Mouse (Mus musculus) hindbrain, embryonic 14.5 days (tissue): ENCODE measurements around the gene D630023F18Rik. TPM values are rescaled to one million over a fixed set of nuclear protein-coding genes. Genes with fewer than 3 reads are reported as not detected.

ENCODE experiments used
- ATAC-seq: fragments of 200-750 bp; cut with Nextera tagmentation; 2 replicates; pipeline ENCODE4 v1.8.0; 2017; ENCODE audit warnings: moderate number of reproducible peaks, mild to moderate bottlenecking, moderate TSS enrichment, moderate library complexity; ENCODE audit not compliant: low FRiP score
- DNase-seq: peaks from one replicate; pipeline ENCODE4 v3.0.0-alpha.2; 2015; ENCODE audit warnings: low spot score
- H3K27ac ChIP-seq: fragments of 300-500 bp; sonication (generic); 2 replicates; pipeline ENCODE4 v1.5.1; 2014; ENCODE audit warnings: mild to moderate bottlenecking, moderate library complexity
- H3K27me3 ChIP-seq: fragments of 300-500 bp; sonication (generic); 2 replicates; pipeline ENCODE4 v1.6.1; 2014; ENCODE audit warnings: mild to moderate bottlenecking, low read length, mixed read lengths; ENCODE audit not compliant: control insufficient read depth, insufficient read depth
- H3K36me3 ChIP-seq: fragments of 300-500 bp; sonication (generic); replicated peaks from 2 replicates; pipeline ENCODE4 v1.6.1; 2014; ENCODE audit not compliant: control insufficient read depth, insufficient read depth
- H3K4me1 ChIP-seq: fragments of 300-500 bp; sonication (generic); replicated peaks from 2 replicates; pipeline ENCODE4 v1.6.1; 2014; ENCODE audit warnings: antibody characterized with exemption, low read length, mixed read lengths; ENCODE audit not compliant: control insufficient read depth, insufficient read depth
- H3K4me2 ChIP-seq: fragments of 300-500 bp; sonication (generic); replicated peaks from 2 replicates; pipeline ENCODE4 v1.6.1; 2014; ENCODE audit warnings: mild to moderate bottlenecking, moderate library complexity
- H3K4me3 ChIP-seq: fragments of 300-500 bp; sonication (generic); replicated peaks from 2 replicates; pipeline ENCODE4 v1.5.1; 2014; ENCODE audit warnings: mild to moderate bottlenecking, low read length
- H3K9ac ChIP-seq: fragments of 300-500 bp; sonication (generic); 2 replicates; pipeline ENCODE4 v1.6.1; 2014
- H3K9me3 ChIP-seq: fragments of 300-500 bp; sonication (generic); 2 replicates; pipeline ENCODE4 v1.6.1; 2016; ENCODE audit warnings: low read length; ENCODE audit not compliant: control insufficient read depth
- WGBS: fragments of 180-500 bp; shearing (Covaris S2); extraction: QIAGEN DNeasy Blood & Tissue Kit; methylation state at CpG from one replicate; pipeline ENCODE4 v1.1.7; 2014; 5-methylcytosine and 5-hydroxymethylcytosine counted together
- polyA plus RNA-seq: library from polyadenylated mRNA; unstranded; fragments of >200 nt; fragmentation: Nextera tagmentation; extraction: Ambion mirVana; gene quantifications from 2 replicates; pipeline ENCODE4 v1.2.1, GENCODE M21; 2014

The D630023F18Rik gene
- polyA plus RNA-seq, 1 experiment from 2014 or later, result 1.4 TPM

DNA sequence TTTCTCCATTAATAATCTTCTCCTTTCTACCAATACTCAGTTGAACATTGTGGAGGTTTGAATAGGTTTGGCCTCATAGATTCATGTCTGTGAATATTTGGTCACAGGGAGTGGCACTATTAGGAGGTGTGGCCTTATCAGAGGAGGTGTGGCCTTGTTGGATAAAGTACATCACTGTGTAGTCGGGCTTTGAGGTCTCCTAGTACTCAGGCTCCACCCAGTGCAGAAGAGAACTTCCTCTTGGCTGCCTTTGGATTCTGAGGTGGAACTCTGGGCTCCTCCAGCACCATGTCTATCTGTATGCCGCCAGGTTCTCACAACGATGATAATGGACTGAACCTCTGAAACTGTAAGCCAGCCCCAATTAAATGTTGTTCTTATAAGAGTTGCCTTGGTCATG, 26.1 kb downstream of the D630023F18Rik start:
- DNase-seq (no peak), ATAC-seq (no peak)
- Histone ChIP-seq H3K9ac (no peak overlapping the region), H3K36me3 (no peaks in the 10 kb centered on the region), H3K27ac (no peak overlapping the region), H3K4me1 (no peaks in the 10 kb centered on the region), H3K27me3 (no peaks in the 10 kb centered on the region), H3K4me2 (no peak overlapping the region), H3K4me3 (no peak overlapping the region), H3K9me3 (no peaks in the 10 kb centered on the region)
- 91% methylated on average over 3 of the region's 3 CpGs for WGBS

GRCm38 (mm10) chr1:65091566-65091965, 31.4 kb downstream of the D630023F18Rik start:
- Histone ChIP-seq H3K4me3 (no peak overlapping the region), H3K27me3 (no peaks in the 10 kb centered on the region), H3K9ac (no peak overlapping the region), H3K4me1 (no peaks in the 10 kb centered on the region), H3K4me2 (no peak overlapping the region), H3K36me3 (no peaks in the 10 kb centered on the region), H3K9me3 (no peaks in the 10 kb centered on the region), H3K27ac (no peak overlapping the region)
- 89% methylated on average over 3 of the region's 3 CpGs for WGBS
- DNase-seq (no peak), ATAC-seq (no peak)

GRCm38 (mm10) chr1:65090370-65090769, 32.6 kb downstream of the D630023F18Rik start:
- no peak overlapping the region for H3K27ac ChIP-seq
- no peak overlapping the region for H3K9ac ChIP-seq
- no peaks in the 10 kb centered on the region for H3K36me3 ChIP-seq
- H3K9me3 ChIP-seq, result no peaks in the 10 kb centered on the region
- H3K27me3 ChIP-seq, result no peaks in the 10 kb centered on the region
- no peak for DNase-seq
- ATAC-seq, result no peak
- H3K4me1 ChIP-seq, result no peaks in the 10 kb centered on the region
- H3K4me2 ChIP-seq, result no peak overlapping the region
- WGBS, result 84% methylated on average over 2 of the region's 2 CpGs
- no peak overlapping the region for H3K4me3 ChIP-seq

DNA sequence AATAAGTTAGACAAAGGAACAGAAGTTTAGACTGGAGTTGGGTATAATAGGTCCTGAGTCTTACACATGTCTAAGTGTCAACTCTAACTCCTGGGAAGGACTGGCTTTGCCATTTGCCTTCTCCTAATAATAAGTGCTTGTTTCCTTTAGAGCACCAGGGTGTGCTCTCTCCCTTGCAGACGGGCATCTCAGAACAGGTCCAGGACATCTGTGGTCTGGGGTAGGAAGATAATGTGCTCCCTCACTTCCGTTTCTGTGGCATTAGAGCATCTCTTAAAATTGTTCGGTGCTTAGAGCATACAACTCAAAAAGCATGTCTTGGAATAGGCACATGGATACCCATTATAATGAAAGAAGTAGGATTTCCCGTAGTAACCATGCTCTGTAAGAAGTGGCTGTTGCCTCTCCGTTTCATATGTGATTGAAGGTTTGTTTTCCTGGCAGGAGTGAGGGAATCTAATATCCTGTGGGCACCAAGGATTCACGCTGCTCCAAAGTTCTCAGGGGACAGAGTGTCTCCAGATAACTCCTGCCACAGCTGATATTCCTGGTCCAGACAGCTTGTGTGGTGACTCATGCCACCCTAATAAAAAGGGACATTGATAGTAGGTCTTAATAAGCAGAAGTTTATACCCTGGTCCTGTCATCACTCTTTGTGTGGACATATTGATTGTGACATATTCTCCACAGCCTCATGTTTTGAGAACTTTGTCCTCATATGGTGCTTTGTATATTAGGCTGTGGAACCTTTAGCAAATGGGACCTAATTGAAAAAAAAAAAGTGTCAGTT, 34.3 kb downstream of the D630023F18Rik start:
- Histone ChIP-seq H3K27ac (no peak overlapping the region), H3K4me3 (no peak overlapping the region), H3K4me1 (no peaks in the 10 kb centered on the region), H3K9me3 (no peaks in the 10 kb centered on the region), H3K27me3 (no peaks in the 10 kb centered on the region), H3K9ac (no peak overlapping the region), H3K4me2 (no peak overlapping the region), H3K36me3 (no peaks in the 10 kb centered on the region)
- WGBS, result 80% methylated on average over 6 of the region's 6 CpGs
- no peak for DNase-seq
- ATAC-seq, result no peak

DNA sequence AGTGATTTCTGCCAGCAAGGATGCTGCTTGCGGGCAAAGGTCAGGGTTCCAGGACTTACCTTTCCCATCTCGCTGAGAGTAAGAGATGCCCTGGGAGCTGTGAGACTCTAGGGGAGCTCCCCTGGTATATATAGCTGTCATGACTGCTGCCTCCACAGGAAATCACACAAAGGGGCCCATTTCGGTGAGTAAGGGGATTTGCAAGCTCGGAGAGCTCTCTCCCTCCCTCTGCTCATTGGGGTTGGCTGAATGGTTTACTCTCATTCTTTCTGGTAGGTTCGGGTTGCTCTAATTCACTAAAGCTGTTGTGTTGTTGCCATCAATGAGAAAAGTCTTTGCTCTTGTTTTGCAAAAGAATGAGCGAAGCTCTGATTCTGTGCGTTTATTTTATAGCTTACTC, 40.8 kb downstream of the D630023F18Rik start, which contains the start of gene Crygb:
Crygb (minus strand) TSS at position 101 of the 400 bp plus-strand sequence.
- no peaks in the 10 kb centered on the region for H3K36me3 ChIP-seq
- no peak for ATAC-seq
- DNase-seq, result no peak
- no peaks in the 10 kb centered on the region for H3K27me3 ChIP-seq
- H3K4me2 ChIP-seq, result no peak within 1 kb of the TSS
- H3K4me1 ChIP-seq, result no peaks in the 10 kb centered on the region
- H3K4me3 ChIP-seq, result no peak within 1 kb of the TSS
- H3K9ac ChIP-seq, result 0 out of 2 replicates have a peak within 1 kb of the TSS, but pooled peaks have one; percentile 8
- H3K27ac ChIP-seq, result no peak within 1 kb of the TSS
- 34% methylated on average over 7 of the region's 7 CpGs for WGBS
- no peaks in the 10 kb centered on the region for H3K9me3 ChIP-seq

DNA sequence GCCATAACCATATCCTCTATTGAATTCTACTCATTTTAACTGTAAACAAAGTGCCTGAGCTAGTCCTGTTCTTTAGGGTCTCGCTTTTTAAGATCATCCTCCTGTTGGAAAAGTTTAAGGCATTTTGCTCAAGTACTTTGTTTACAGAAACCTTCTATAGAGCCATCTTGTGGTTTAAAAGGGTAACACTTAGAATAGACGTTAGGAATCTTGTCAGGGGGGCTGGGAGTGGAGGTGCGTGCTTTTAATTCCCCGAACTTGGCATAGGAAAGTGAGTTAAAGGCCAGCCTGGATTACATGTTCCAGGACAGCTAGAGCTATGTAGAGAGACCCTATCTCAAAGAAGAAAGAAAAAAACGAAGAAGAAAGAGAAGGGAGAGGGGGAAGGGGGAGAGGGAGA, 47.4 kb downstream of the D630023F18Rik start:
- no peak overlapping the region for H3K27ac ChIP-seq
- no peak overlapping the region for H3K4me3 ChIP-seq
- no peaks in the 10 kb centered on the region for H3K27me3 ChIP-seq
- H3K9me3 ChIP-seq, result no peaks in the 10 kb centered on the region
- 21% methylated on average over 5 of the region's 5 CpGs for WGBS
- H3K4me1 ChIP-seq, result no peaks in the 10 kb centered on the region
- no peaks in the 10 kb centered on the region for H3K36me3 ChIP-seq
- peak; percentile 40 for DNase-seq
- no peak for ATAC-seq
- H3K9ac ChIP-seq, result no peak overlapping the region
- no peak overlapping the region for H3K4me2 ChIP-seq

- Histone ChIP-seq H3K27me3 (no peaks in the 10 kb centered on the region), H3K27ac (no peak within 1 kb of the TSS), H3K4me1 (no peaks in the 10 kb centered on the region), H3K9me3 (no peaks in the 10 kb centered on the region), H3K36me3 (no peaks in the 10 kb centered on the region), H3K4me3 (no peak within 1 kb of the TSS), H3K9ac (no peak within 1 kb of the TSS), H3K4me2 (no peak within 1 kb of the TSS)
- DNase-seq (no peak), ATAC-seq (no peak)
- 64% methylated on average over 6 of the region's 6 CpGs for WGBS
Observed at GRCm38 (mm10) chr1:65073589-65073988, 49.4 kb downstream of the D630023F18Rik start, which contains the start of gene Crygc. Gene Crygc, minus strand, starts transcription at chr1:65073689.

DNA sequence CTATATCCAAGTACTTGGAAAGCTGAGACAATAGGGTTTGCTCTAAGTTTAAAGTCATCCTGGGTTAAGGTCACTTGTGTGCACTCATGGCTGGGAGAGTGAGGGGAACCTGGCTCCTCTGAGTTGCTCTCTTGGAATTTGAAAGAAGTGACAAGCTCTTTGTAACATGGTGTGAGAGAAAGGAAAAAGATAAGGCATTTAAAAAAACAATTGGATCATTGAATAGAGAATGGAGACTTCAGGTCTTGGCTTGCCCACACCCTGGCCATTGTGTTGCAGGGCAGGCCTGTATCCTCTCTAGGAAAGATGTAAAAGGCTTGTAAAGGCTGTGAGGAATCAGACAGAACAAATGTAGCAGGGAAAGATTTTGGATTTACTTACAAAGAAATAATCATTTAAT, 55.2 kb downstream of the D630023F18Rik start:
- Histone ChIP-seq H3K4me2 (no peak overlapping the region), H3K27me3 (no peaks in the 10 kb centered on the region), H3K4me1 (no peaks in the 10 kb centered on the region), H3K9ac (no peak overlapping the region), H3K27ac (no peak overlapping the region), H3K9me3 (no peaks in the 10 kb centered on the region), H3K36me3 (no peaks in the 10 kb centered on the region), H3K4me3 (no peak overlapping the region)
- no peak for ATAC-seq
- DNase-seq, result no peak

DNA sequence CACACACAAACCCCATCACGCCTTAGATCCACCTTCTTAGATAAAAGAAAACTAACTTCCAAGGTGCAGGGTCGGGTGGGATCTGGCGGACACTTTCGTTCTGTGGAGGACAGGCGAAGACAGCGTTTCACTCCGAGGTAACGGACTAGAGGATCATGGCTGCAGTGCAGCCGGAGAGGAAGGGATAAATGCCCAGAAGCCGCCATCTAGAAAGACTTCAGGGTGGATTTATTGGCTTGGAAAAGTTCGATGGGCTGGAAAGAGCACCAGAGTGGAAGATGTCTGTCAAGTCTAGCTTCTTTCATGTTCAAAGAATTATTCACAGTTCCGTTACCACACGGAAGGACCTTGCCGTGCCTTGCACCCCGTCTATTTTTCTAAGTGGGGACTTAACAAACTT, 58.8 kb downstream of the D630023F18Rik start:
- Histone ChIP-seq H3K36me3 (no peaks in the 10 kb centered on the region), H3K4me1 (no peaks in the 10 kb centered on the region), H3K27ac (no peak overlapping the region), H3K4me3 (no peak overlapping the region), H3K4me2 (no peak overlapping the region), H3K9ac (no peak overlapping the region), H3K9me3 (no peaks in the 10 kb centered on the region), H3K27me3 (no peaks in the 10 kb centered on the region)
- no peak for DNase-seq
- 84% methylated on average over 15 of the region's 15 CpGs for WGBS
- ATAC-seq, result no peak
